Mouse (Mus musculus) CD4-positive, CD25-positive, alpha-beta regulatory T cell, adult 2 months (primary cell): ENCODE results near the gene Ccng1.

ENCODE experiments used
- DNase-seq: peaks from one replicate; pipeline ENCODE4 v3.0.0-alpha.2; 2012; ENCODE audit warnings: low read depth, low spot score

The Ccng1 gene

DNA sequence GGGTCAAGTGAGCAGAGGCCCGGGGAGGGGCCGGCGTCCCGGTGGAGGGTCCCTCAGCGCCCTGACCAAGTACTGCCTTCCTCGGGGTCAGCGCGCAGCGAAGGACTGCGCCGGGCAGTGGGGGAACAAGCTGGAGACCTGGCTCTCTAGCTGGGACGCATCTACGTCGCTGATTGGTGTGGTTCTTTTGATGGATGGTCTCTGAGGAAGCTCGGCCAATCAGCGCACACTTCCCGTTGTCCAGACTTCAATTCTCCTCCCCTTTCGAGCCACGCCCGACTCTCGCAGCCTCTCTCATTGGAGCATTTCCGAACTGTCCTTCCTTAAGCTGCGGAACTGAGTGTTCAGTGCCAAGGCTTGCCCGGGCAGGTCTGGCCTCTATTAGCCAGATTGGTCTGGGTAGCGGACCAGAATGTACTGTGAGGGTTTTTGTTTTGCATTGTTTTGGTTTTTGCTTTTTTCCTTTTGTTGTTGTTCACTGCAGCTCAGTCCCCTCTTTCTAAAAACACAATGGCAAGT is at the start of gene Ccng1:
Ccng1 (minus strand) TSS at position 203 of the 519 bp plus-strand sequence.
- DNase-seq: peak; percentile 94

DNA sequence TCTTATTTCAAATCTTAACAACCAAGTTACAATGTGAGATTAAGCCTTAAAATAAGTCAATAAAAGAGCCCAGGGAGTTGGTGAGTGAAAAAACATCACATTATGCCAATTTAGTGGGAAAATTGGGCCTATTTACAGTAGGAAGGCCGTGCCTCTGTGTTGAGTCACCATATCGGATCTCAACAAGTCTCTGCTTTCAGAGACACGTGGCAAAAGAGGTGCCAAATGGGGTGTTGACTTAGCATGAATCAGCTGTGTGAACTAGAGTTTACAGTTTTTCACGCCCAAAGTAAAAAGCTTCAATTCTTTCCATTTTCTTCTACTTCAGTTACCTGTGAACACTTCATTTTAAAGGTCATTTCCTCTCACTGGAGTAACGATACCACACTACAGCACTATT is 35.2 kb upstream of the Ccng1 start:
- DNase-seq: no peak

DNA sequence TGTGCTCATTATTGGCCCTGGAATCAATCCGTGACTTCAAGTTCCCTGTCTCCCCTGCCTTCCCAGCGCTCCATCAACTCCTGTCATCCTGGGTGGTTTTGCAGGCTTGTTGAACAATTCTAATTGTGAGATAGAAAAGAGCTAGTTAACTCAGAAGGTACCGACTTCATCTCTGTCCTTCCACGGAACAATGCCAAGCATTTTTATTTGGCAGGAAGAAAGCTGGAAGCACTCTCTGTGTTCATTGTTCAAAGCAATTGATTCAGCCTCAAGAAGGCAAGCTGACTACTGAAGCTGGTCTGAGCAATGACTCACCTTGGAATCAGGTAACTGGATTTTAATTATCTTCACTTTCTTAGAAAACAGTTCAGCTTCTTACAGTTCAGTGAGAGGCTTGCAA is 34.6 kb upstream of the Ccng1 start:
- DNase-seq: no peak

DNA sequence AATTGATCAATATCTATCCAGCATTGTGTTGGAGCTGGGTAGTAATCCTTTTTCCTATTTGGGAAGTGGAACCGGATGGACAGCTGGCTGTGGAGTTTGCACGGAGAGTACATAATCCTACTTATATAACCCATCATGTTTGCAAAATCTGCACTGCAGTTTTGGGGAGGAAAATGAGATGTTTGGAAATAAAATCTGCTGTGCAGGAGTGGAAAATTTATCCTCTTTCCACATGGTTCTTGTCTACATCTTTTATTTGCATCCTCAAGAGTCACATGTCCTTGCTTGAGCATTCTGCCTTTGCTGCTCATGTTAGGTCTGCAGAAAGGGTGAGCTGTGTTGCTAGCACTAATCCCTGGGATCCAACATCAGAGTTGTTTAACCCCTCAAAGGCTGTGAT is 31.8 kb upstream of the Ccng1 start:
- no peak for DNase-seq

DNA sequence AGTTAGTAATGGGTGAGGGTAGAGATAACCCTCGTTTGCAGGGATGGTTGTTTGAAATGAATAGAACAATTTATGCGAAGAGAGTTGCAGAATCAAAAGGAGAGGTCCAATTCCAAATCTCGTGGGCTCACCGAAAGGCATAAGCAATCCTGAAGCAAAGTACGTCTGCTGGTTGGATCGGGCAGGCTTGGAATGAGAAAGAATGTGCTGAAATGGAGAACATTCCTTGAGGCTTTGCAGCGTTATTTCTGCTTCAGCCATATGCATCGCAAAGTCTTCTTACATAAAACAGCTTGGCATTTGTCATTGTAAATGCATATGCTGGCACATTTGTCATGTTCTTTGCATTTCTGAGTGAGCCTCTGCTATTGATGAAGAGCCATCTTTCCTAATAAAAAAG is 29.2 kb upstream of the Ccng1 start:
- no peak for DNase-seq

DNA sequence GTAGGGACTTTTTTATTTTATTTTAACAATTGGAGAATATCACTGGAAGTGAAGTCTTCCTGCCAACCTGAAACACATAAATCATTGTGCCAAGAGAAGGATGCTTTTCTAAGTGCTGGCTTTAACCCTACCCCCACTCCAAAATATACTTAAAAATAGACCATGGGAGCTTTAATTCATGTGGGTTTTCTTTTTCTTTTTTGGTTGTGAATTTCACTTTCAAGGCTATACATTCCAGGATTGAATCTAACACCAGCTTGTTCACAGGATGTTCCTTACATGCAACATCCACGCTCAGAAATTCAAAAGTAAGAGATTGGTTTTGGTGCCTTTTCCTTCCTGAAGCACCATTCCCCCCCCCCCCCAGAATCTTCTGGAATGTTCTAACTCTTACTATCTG is 28.2 kb upstream of the Ccng1 start:
- no peak for DNase-seq

DNA sequence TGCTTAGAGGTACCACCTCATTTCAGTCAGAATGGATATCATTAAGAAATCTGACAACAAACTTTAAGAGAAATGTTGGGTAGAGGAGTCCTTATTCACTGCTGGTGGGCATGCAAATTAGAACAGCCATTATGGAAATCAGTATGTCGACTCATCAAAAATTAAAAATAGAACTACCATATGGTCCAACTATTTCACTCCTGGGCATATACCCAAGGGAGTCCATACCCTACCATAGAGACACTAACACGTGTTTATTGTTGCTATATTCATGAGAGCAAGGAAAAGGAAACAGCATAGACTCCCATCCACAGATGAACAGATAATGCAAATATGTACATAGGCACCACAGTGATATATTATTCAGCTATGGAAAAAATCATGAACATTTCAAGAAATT is 26.7 kb upstream of the Ccng1 start:
- no peak for DNase-seq

DNA sequence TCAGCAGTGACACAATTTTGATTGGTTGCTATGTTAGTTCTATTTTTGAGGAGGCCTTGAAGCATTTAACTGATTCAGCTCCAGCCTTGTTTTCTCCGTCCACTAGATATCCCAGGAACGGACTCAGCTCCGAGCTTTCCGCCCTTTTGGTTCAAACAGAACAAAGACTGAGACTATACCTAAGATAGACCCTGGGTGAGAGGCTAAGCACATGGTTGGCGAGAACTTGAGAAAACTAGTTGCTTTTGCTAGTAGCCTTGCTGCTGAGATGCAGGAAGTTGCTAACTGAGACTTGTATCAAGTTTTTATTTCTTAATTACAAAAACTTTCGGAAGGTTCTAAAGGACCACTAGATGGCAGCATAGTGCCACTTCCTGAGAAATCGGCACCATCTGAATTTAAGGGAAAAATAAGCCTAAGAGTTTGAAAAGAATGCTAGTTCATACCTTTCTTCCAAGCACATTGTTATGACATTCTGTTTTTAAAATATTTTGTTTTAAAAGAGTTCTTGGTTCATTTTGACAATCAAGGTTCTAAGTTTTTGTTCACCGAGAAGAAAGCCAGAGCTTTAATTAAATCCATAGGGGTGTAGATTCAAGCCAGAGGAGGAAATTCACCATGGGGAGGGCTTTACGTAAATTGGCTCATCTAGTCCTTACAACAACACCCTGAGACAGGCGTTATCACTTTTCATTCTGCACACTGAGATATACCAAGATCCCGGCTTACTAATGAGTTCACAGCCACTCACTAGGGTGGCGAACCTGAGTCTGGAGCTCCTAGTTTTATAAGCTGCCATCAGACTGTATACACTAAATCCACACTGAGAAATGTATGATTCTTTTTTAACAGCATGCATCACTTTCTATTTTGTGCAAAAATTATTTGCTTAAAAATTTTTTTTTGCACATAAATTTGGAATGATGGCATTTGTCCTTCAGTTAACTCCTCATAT is 20.5 kb upstream of the Ccng1 start:
- peak; percentile 67 for DNase-seq

DNA sequence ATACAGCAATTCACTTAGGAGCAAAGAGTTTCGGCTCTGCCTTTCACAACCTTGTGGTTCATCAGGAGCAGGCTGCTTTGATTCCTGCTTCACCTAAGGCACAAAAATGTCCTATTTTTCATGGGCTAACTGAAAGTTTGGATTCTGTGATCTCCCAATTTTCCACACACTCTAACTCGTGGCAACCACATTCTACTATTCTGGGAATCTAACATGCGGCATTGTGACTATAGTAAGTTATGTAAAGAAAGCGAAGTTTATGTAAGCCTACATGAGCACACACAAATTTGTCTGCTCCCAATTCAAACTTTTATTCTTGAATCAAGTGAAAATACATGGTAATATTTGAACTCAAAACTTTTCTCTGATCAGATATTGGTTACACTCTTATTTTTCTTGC is 9.6 kb upstream of the Ccng1 start:
- DNase-seq: no peak

DNA sequence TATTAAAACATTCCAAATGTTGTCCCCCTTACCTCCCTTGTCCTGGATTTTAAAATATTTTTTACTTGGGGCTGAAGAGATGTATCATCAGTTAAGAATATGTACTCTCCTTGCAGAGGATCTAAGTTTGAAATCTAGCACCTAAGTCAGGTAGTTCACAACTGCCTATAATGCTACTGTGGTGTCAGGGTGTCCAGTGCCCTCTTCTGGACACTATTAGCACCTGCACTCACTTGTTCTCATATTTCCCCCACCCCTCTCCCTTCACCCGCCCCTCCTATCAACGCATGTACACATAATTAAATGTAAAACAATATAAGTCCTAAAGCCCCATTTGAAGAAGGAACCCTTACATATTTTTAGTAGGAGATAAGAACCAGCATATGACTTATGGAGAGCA is 8.3 kb upstream of the Ccng1 start:
- DNase-seq: peak; percentile 78

DNA sequence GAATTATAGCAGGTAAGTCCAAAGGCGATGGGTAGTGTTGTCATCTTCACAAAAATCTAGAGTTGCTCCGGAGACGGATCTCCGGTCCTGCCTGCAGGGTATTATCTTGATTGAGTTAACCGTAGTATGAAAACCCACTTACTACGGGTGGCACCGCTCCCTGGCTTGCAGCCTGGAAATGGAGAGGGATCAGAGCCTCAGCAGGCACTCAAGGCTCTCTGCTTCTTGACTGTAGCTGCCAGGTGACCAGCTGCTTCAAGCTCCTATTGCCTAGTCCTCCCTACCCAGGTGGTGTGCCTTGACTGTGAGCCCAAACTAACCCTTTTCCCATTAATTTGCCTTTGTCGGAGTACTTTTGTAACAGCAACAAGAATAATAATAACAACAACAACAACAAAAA is 4.8 kb upstream of the Ccng1 start:
- DNase-seq: no peak

DNA sequence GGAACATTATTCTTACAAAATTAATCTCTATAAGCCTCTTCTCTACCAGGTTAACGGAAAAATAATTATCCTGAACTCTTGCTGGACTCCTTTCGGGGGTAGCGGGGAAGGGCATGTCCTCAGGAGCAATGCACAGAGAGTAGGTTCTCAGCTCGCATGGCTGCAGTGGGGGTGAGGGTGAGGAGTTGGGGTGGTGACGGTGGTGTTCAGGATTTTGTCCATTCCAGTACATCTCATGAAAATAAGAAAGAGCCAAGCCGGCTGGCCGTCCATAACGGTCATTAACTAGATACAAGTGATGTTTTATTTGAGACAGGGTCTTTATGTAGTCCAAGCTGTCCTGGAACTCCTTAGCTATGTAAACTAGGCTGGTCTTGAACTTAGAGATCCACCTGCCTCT is 857 bp upstream of the Ccng1 start:
- no peak for DNase-seq

DNA sequence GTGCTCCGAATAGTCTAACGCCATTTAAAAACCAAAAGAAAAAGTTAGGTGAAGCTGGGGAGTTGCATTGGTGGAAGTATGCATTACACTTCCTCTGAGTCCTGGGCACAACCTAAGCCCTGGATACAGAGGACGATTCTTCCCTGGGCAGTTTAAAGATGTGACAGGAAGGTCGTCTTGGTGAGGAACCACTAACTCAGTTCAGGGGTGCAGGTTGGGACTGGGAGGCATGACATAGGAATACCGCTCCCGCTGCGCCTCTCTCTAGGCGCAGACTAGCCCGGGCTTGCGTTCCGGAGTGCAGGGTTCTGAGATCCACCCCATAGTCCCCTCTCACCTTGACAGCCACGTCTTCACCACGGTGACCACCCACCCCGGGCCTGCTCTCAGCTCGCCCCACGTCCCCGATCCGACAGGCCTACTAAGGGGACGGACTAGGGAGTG is 425 bp downstream of the Ccng1 start:
- DNase-seq: peak; percentile 53

DNA sequence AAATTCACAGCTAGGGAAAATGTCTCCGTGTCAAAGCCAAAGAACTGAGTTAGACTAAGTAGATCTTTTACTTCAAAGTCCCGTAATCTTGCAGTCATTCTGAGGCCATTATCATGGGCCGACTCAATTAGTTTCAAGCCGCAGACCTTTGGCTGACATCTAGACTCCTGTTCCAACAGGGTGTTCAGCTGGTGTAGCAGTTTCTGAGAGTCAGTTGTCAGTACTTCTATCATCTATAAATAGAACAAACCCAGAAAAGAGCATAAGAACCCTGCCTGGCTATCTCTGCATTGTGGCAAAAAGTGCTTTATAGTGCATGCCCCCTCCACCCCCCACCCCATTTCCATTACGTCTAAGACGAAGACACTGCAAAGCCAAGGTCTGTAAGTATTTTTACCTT is 1.3 kb downstream of the Ccng1 start:
- no peak for DNase-seq

DNA sequence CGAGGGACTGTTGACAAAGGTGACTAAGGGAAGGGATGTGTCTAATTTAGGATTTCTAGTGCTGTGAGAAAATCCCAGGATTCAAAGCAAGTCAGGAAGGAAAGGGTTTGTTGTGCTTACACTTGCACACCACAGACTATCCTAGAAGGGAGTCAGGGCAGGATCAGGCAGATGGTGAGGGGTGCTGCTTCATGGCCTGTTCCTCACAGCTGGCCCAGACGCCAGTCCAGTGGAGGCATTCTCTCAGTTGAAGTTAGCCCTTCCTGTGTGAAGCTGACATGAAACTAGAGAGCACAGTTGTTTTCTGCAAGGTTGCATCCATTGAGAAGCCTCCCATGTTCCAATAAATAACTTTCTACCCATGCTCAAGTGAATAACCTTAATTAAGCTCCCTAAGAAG is 7.4 kb downstream of the Ccng1 start:
- no peak for DNase-seq

DNA sequence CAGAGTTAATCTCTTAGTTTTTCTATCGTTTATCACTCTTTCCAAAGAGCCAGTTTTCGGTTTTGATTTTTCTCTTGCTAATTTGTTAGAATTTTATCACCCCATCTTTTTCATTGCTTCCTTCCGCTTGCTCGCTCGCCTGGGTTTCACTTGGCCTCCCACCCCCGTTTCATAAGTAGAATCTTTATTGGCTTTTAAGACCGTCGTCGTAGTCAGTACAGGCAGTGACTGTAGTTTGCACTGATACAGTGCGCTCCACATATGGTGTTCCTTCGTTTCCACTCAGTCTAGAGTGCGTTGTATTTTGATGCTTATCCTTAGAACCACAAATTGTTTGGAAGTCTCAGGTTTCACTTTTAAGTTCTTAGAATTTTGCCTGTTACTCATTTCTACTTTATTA is 8.8 kb downstream of the Ccng1 start:
- DNase-seq: peak; percentile 41

DNA sequence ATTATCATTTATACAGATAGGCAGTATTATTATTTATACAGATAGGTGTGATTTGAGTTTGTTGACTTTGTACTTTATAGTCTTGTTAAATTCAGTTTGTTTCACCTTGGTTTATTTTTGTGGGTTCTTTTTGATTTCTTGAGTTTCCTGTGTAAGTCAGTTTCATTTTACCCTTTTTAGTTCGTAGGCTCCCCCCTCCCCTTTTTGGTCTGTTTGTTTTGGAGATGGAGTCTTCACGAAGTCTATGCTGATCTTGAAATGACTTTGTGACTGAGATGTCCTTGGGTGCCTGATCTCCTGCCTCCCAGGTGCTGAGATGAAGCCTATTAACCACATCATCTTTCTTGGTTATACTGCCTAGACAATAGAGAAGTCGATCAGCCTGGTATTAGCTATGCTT is 10.8 kb downstream of the Ccng1 start:
- DNase-seq: peak; percentile 55

DNA sequence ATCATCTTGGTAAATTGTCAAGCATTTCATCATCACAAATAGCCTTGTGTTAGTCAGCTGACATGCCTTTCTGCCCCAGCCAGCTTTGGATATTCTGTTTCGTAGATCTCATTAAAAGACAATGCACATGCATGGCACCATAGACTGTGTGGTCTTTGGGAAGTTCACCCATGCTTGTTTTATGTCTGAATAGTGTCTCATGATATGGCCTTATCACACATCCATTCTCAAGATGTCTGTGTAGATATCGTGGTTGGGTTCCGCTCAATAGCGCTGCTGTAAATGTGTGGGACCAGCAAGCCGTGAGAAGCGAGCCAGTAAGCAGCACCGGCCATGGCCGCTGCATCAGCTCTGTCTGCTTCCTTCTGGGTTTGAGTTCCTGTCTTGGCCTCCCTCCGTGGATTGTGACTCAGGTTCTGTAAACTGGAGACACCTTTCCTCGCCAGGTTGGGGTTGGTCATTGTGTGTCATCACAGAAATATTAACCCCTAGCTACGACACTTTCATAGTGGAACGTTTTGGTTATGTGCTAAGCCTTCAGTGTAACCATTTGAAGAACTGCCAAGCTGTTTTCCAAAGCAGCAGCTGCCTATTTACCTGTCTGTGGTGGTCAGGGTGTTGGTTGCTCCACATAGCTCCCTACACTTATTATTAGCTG is 13.4 kb downstream of the Ccng1 start:
- DNase-seq: no peak

DNA sequence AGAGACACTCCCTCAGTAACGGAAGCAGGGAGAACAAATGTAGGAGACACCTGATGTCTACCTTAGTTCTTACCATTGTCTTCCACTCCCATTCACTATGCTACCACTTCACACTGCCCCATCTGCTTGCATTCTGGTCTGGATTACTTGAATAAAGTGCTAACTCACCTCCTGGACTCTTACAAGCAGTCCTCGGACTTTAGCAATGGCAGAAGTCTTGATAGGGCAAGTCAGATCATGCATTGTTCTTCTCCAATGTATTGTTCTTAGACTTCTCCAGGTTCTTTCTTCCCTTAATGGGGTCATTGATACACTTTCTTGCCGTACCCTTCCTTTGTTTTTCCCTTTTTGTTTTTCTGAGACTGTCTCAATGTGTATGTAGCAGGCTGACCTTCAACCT is 17.7 kb downstream of the Ccng1 start:
- no peak for DNase-seq

DNA sequence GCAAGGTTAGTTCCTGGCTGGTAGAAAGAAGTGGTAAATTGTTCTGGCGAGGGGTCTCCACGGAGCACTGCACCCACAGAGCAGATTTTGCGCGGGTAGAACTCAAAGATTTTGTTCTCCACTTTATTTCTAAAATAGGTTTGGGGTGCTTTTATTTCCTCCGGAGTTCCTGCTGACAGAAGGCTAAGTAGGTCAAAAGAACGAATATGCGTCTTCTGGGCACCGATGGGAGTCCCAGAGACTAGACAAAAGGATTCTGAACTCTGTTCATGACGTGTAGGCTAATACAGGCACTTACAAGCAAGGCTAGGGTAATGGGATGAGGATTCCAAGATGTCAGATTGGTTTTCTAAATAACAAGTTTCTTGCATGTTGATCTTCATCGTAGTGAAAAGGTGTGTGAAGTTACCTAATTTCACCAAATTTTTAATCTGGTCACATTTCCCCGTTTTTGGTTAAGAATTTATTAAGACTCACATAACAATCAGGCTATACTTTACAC is 20.8 kb downstream of the Ccng1 start:
- DNase-seq: no peak

DNA sequence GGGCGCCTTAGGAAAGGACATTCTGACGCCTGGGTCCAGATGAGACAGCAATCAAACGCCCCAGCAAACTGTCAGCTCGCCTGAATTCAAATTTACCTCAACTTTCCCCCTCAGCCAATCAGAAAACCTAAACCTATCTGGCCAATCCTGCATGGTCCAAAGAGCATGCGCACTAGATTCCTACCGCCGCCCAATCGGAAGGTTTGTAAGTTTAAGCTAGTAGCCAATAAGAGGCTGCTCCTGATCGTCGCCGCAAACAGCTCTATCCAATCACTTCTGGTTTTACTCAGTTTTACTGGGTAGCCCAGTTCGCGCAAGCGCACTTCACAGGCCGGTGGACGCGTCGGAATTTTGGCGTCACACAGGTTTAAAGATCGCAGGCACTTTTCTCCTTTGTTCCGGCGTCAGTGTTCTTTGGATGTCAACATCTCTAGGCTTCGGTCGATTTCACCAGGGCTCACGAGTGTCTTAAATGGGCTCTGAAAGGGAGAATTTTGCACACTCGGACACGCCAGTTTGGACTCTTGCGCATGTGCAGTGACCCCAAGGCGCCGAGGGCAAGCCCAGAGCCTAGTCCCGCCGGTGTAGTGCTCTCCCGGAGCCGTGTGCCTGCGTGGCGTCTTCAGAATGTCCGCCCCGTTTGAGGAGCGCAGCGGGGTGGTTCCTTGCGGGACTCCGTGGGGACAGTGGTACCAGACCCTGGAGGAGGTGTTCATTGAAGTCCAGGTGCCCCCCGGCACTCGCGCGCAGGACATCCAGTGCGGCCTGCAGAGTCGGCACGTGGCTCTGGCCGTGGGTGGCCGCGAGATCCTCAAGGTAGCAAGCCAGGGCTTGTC is 21.6 kb downstream of the Ccng1 start, which contains the start of the genes Hmmr and Nudcd2:
Hmmr (minus strand) TSS at position 84 of the 836 bp plus-strand sequence.
Nudcd2 (plus strand) TSS at position 329 of the 836 bp plus-strand sequence.
- peak; percentile 97 for DNase-seq

DNA sequence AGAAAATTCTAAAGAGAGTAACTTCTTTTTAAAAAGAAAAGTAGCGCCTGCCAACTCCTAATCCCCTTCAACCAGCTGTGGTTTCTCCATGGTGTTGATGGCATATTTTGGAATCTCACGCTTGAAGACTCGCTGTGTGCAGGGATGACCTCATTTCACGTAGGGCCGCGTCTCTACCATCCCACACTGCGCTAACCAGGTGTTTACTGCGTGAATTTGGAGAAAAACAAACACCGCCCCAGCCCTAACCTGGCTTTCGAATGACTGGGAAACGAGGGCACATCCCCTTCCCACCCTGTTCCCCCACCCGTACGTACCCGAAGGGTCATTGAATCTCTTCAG is 22.1 kb downstream of the Ccng1 start:
- no peak for DNase-seq
